Mouse (Mus musculus) gastrocnemius, adult 2 months (tissue): ENCODE data around the gene Gng13. TPM values are rescaled to one million over a fixed set of nuclear protein-coding genes. Genes with fewer than 3 reads are reported as not detected.

ENCODE experiments used
- DNase-seq: peaks from one replicate; pipeline ENCODE4 v3.0.0; 2022
- H3K27ac ChIP-seq: fragments of 200-600 bp; 2 replicates; pipeline ENCODE4 v1.8.1; 2022; ENCODE audit warnings: mild to moderate bottlenecking
- H3K4me3 ChIP-seq: fragments of 200-600 bp; 2 replicates; pipeline ENCODE4 v1.8.1; 2022; ENCODE audit warnings: mild to moderate bottlenecking, moderate library complexity
- CTCF ChIP-seq: fragments of 200-600 bp; IDR thresholded peaks from 2 replicates; pipeline ENCODE4 v1.8.1; 2022; ENCODE audit warnings: antibody characterized with exemption, mild to moderate bottlenecking, moderate library complexity
- intact Hi-C: fragments of 180-260 bp; cut with DNase I; formaldehyde crosslinking; loops from one replicate; pipeline ENCODE4 v1.15.1; 2025
- microRNA-seq: library from miRNA; unstranded; fragments of <30 nt; microRNA quantifications from one replicate; pipeline ENCODE4 v1.2.0, GENCODE M21; 2021
- total RNA-seq, 2 experiments: library from RNA; stranded (reverse); gene quantifications; 2 replicates each; pipeline ENCODE4 v1.2.3; 2021

Gng13 gene
- total RNA-seq, 2 experiments from 2014 or later: not detected

GRCm38 (mm10) chr17:25743831-25744230, 26.9 kb downstream of the Gng13 start:
- H3K27ac ChIP-seq: no peak overlapping the region
- DNase-seq: no peak
- intact Hi-C loops: no loop called here
- no peak for TF ChIP-seq CTCF
- no peak overlapping the region for H3K4me3 ChIP-seq

- H3K27ac ChIP-seq: no peak overlapping the region
- DNase-seq: no peak
- H3K4me3 ChIP-seq: no peak overlapping the region
- intact Hi-C loops: no loop called here
- no peak for TF ChIP-seq CTCF
These were observed 27.3 kb downstream of the Gng13 start for GRCm38 (mm10) chr17:25744311-25744710.

- no peak for DNase-seq
- no peak overlapping the region for H3K27ac ChIP-seq
- no peak for TF ChIP-seq CTCF
- intact Hi-C loops: no loop called here
- H3K4me3 ChIP-seq: no peak overlapping the region
These were observed 31.3 kb downstream of the Gng13 start for GRCm38 (mm10) chr17:25748238-25748637.

- Histone ChIP-seq H3K27ac (no peak overlapping the region), H3K4me3 (no peak overlapping the region)
- TF ChIP-seq CTCF: no peak
- no peak for DNase-seq
- intact Hi-C loops: no loop called here
These were observed 32.3 kb downstream of the Gng13 start for GRCm38 (mm10) chr17:25749314-25749713.

- H3K4me3 ChIP-seq: no peak overlapping the region
- no peak for TF ChIP-seq CTCF
- intact Hi-C loops: no loop called here
- DNase-seq: peak; percentile 56
- H3K27ac ChIP-seq: no peak overlapping the region
These were observed 34.5 kb downstream of the Gng13 start for GRCm38 (mm10) chr17:25751446-25751845.

- Histone ChIP-seq H3K4me3 (no peak within 1 kb of the TSS), H3K27ac (no peak within 1 kb of the TSS)
- no peak for TF ChIP-seq CTCF
- DNase-seq: no peak
- intact Hi-C loops: no loop called here
These were observed 37.3 kb downstream of the Gng13 start, which contains the start of gene Msln for GRCm38 (mm10) chr17:25754241-25754640. Gene Msln (minus strand): TSS chr17:25754378.

- Histone ChIP-seq H3K27ac (no peak overlapping the region), H3K4me3 (no peak overlapping the region)
- no peak for DNase-seq
- intact Hi-C loops: no loop called here
- TF ChIP-seq CTCF: no peak
These were observed 38.1 kb downstream of the Gng13 start for GRCm38 (mm10) chr17:25755086-25755485.

GRCm38 (mm10) chr17:25755627-25756377, 38.8 kb downstream of the Gng13 start:
- no peak for TF ChIP-seq CTCF
- Histone ChIP-seq H3K4me3 (no peak overlapping the region), H3K27ac (no peak overlapping the region)
- DNase-seq: no peak
- intact Hi-C loops: no loop called here

GRCm38 (mm10) chr17:25756378-25757242, 39.6 kb downstream of the Gng13 start:
- DNase-seq: no peak
- no peak overlapping the region for H3K4me3 ChIP-seq
- H3K27ac ChIP-seq: no peak overlapping the region
- TF ChIP-seq CTCF: no peak
- intact Hi-C loops: no loop called here

GRCm38 (mm10) chr17:25757691-25758090, 40.7 kb downstream of the Gng13 start:
- intact Hi-C loops: no loop called here
- no peak for TF ChIP-seq CTCF
- no peak for DNase-seq
- Histone ChIP-seq H3K4me3 (no peak overlapping the region), H3K27ac (no peak overlapping the region)

GRCm38 (mm10) chr17:25760148-25760547, 43.2 kb downstream of the Gng13 start:
- TF ChIP-seq CTCF: no peak
- no peak overlapping the region for H3K27ac ChIP-seq
- DNase-seq: no peak
- intact Hi-C loops: no loop called here
- H3K4me3 ChIP-seq: no peak overlapping the region

- H3K27ac ChIP-seq: peak overlapping the region; percentile 32; the same call in 1 of the 2 replicates
- no peak for DNase-seq
- intact Hi-C loops: no loop called here
- no peak overlapping the region for H3K4me3 ChIP-seq
- TF ChIP-seq CTCF: no peak
These were observed 44.6 kb downstream of the Gng13 start for GRCm38 (mm10) chr17:25761561-25761970.

GRCm38 (mm10) chr17:25762591-25762990, 45.6 kb downstream of the Gng13 start:
- TF ChIP-seq CTCF: no peak
- Histone ChIP-seq H3K4me3 (no peak overlapping the region), H3K27ac (no peak overlapping the region)
- intact Hi-C loops: no loop called here
- DNase-seq: no peak

- H3K4me3 ChIP-seq: no peak overlapping the region
- no peak overlapping the region for H3K27ac ChIP-seq
- intact Hi-C loops: no loop called here
- TF ChIP-seq CTCF: no peak
- no peak for DNase-seq
These were observed 48.9 kb downstream of the Gng13 start for GRCm38 (mm10) chr17:25765886-25766285.

Small RNA genes lying within 50 kb of the gene (microRNA-seq; reads per million reads assigned to microRNA genes)
- not detected for gene Gm25083

Other genes with a start within 250 kb of the Gng13 start
- not detected for gene Sstr5, start 219.9 kb upstream of the Gng13 start, total RNA-seq
- gene Sox8, start 146.5 kb upstream of the Gng13 start, total RNA-seq: 1 to 10 TPM in 1 of 2 experiments, under 1 TPM in 1; 0.92 to 1.1 TPM
- 10 to 100 TPM in 1 of 2 experiments, 1 to 10 TPM in 1; 9.7 to 14.9 TPM for gene Lmf1, start 138.1 kb upstream of the Gng13 start, total RNA-seq
- gene Chtf18, start 10.2 kb downstream of the Gng13 start, total RNA-seq: under 1 TPM; 0.77 to 0.86 TPM
- 1 to 10 TPM; 3.9 to 4.0 TPM for gene Rpusd1, start 10.5 kb downstream of the Gng13 start, total RNA-seq
- not detected for gene Mslnl, start 18.9 kb downstream of the Gng13 start, total RNA-seq
- under 1 TPM in 1 of 2 experiments, not detected in 1; 0.33 TPM for gene Msln, start 37.2 kb downstream of the Gng13 start, total RNA-seq
- gene Narfl, start 56.6 kb downstream of the Gng13 start, total RNA-seq: 10 to 100 TPM; 28.6 to 38.7 TPM
- gene Haghl, start 68.5 kb downstream of the Gng13 start, total RNA-seq: 1 to 10 TPM; 9.0 to 9.1 TPM
- gene Ccdc78, start 69.4 kb downstream of the Gng13 start, total RNA-seq: not detected
- 10 to 100 TPM; 35.9 to 43.7 TPM for gene Fam173a, start 75.7 kb downstream of the Gng13 start, total RNA-seq
- not detected for gene AC134908.4, start 78.5 kb downstream of the Gng13 start, total RNA-seq
- 10 to 100 TPM; 40.4 to 41.0 TPM for gene Metrn, start 80.0 kb downstream of the Gng13 start, total RNA-seq
- gene Fbxl16, start 91.9 kb downstream of the Gng13 start, total RNA-seq: 1 to 10 TPM; 1.4 to 2.2 TPM
- 10 to 100 TPM in 1 of 2 experiments, 1 to 10 TPM in 1; 8.7 to 10.0 TPM for gene Wdr24, start 106.5 kb downstream of the Gng13 start, total RNA-seq
- 10 to 100 TPM; 11.5 to 13.0 TPM for gene Jmjd8, start 111.7 kb downstream of the Gng13 start, total RNA-seq
- 10 to 100 TPM; 85.8 to 93.8 TPM for gene Stub1, start 116.2 kb downstream of the Gng13 start, total RNA-seq
- 10 to 100 TPM; 17.2 to 20.2 TPM for gene Rhbdl1, start 120.1 kb downstream of the Gng13 start, total RNA-seq
- gene Gm20683, start 124.6 kb downstream of the Gng13 start, total RNA-seq: 10 to 100 TPM; 13.0 to 15.9 TPM
- 10 to 100 TPM; 58.1 to 89.3 TPM for gene Rhot2, start 127.7 kb downstream of the Gng13 start, total RNA-seq
- 1 to 10 TPM in 1 of 2 experiments, under 1 TPM in 1; 0.66 to 1.0 TPM for gene Wdr90, start 144.3 kb downstream of the Gng13 start, total RNA-seq
- gene Mcrip2, start 151.6 kb downstream of the Gng13 start, total RNA-seq: 100 to 1,000 TPM in 1 of 2 experiments, 10 to 100 TPM in 1; 85.3 to 117 TPM
- gene Mettl26, start 157.9 kb downstream of the Gng13 start, total RNA-seq: 10 to 100 TPM; 27.7 to 33.7 TPM
- under 1 TPM; 0.26 to 0.75 TPM for gene Wfikkn1, start 163.7 kb downstream of the Gng13 start, total RNA-seq
- 1 to 10 TPM; 8.1 to 9.5 TPM for gene Rab40c, start 202.6 kb downstream of the Gng13 start, total RNA-seq
- 10 to 100 TPM; 21.0 to 28.6 TPM for gene Pigq, start 227.8 kb downstream of the Gng13 start, total RNA-seq
- not detected for gene Nhlrc4, start 227.8 kb downstream of the Gng13 start, total RNA-seq
- gene A930017K11Rik, start 235.4 kb downstream of the Gng13 start, total RNA-seq: not detected